Mouse (Mus musculus): ENCODE data around the gene Mrpl52. TPM values are rescaled to one million over a fixed set of nuclear protein-coding genes. Genes with fewer than 3 reads are reported as not detected.

Mrpl52 gene
- polyA plus RNA-seq, 1 experiment from 2014 or later, result 324 TPM

DNA sequence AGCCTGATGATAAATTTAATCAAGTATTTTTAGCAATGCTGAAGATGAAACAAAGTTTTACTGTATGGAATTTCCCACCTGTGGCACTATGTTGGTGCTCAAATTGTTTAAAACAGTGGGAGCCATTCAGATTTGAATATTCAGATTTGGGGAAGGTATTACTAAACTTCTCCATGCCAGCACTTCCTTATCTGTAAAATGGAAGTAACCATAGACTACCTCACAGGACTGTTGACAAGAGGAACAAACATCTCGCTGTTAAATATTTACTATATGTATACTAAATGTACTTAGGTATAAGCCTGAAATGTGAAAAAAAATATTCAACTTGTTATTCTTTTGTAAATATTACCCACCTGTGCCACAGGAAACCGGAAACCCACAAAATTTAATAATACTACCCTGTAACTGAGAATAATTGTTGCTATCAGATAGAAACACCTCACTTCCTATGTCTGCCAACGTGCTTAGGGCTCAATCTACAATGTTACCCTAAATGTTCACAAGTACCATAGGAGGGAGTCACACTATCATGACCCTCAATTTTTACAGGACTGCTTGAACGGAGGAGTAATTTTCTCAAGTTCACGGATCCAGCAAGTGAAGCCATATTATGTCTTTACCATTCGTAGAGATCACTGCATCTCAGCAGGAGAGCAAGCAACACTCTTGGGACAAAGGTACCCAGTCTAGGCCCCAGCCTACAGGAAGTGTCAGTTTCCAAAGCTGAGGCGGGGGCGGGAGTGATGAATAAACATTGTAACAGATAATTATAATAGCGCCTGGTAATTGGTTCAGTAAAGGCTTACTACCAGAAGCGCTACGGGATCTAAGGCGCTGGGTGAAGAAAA, 36.6 kb downstream of the Mrpl52 start:
- Histone ChIP-seq H3K9me3 (ENCODE audit: control insufficient read depth, low read length) (no peaks in the 10 kb centered on the region), H3K9ac (ENCODE audit: low read length) (peak overlapping the region; percentile 81), H3K4me1 (replicated peaks; ENCODE audit: control insufficient read depth, insufficient read depth, low read length) (peaks cover 9% of the 10 kb centered on the region), H3K4me2 (ENCODE audit: low read length) (peak overlapping the region; percentile 61), H3K27ac (ENCODE audit: low read depth) (peak overlapping the region; percentile 28), H3K27me3 (replicated peaks; ENCODE audit: control insufficient read depth, insufficient read depth, low read length) (no peaks in the 10 kb centered on the region), H3K36me3 (ENCODE audit: control insufficient read depth, insufficient read depth, low read length) (peaks cover 19% of the 10 kb centered on the region), H3K4me3 (ENCODE audit: low read depth, low read length) (peak overlapping the region; percentile 88)
- DNase-seq (ENCODE audit: low spot score) (no peak), ATAC-seq (replicated peaks; ENCODE audit: low FRiP score, low TSS enrichment, low read depth) (peak; percentile 54; the same call in 1 of the 2 replicates)
- WGBS, result 14% methylated on average over 12 of the region's 12 CpGs

- Histone ChIP-seq H3K9me3 (ENCODE audit: control insufficient read depth, low read length) (no peaks in the 10 kb centered on the region), H3K27me3 (replicated peaks; ENCODE audit: control insufficient read depth, insufficient read depth, low read length) (no peaks in the 10 kb centered on the region), H3K4me1 (replicated peaks; ENCODE audit: control insufficient read depth, insufficient read depth, low read length) (peaks cover 9% of the 10 kb centered on the region), H3K4me3 (ENCODE audit: low read depth, low read length) (peak within 1 kb of the TSS; percentile 88), H3K36me3 (ENCODE audit: control insufficient read depth, insufficient read depth, low read length) (peaks cover 24% of the 10 kb centered on the region), H3K27ac (ENCODE audit: low read depth) (peak within 1 kb of the TSS; percentile 28), H3K9ac (ENCODE audit: low read length) (peak within 1 kb of the TSS; percentile 81), H3K4me2 (ENCODE audit: low read length) (peak within 1 kb of the TSS; percentile 61)
- 0% methylated on average over 27 of the region's 35 CpGs for whole genome bisulfite sequencing
- ATAC-seq (replicated peaks; ENCODE audit: low FRiP score, low TSS enrichment, low read depth) (peak; percentile 86), DNase-seq (ENCODE audit: low spot score) (peak; percentile 91)
Observed at GRCm38 (mm10) chr14:54463959-54464292, 37.2 kb downstream of the Mrpl52 start, which contains the start of gene Lrp10. TSS of gene Lrp10 (plus strand) at chr14:54464137.

DNA sequence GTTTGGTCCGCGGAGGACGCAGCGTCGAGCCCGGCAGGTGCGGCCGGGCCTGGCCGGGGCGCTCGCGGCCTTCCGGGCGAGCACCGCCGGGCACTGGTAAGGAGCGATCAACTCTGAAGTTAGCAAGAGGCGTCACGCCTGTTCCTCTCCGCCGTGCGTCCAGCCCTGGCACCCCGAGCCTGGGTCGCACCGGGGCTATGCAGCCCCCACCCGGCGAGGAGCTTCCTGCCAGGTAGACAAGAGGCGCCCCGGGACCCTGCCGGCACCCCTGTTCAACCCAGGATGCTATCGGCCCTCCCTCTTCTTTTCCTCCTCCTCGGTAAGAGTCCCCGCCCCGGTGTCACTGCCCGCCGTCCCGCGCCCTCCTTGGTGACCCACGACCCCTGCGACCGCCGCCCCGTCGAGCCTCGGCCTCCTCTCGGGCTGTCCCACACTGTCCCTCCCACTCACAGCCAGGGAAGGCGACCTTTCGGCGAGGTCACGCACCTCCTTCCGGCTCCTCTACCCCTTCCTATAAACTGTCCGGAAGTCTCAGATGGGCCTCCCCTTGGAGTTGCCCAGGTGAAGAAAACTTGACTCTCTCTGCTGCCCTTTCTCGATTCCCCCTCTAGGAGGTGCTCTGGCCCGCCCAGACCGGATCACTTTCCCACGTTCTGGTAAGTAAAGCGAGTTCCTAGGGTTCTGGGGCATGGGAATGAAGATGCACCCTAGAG, 37.7 kb downstream of the Mrpl52 start:
- H3K9ac ChIP-seq (ENCODE audit: low read length), result peak overlapping the region; percentile 81
- ATAC-seq (replicated peaks; ENCODE audit: low FRiP score, low TSS enrichment, low read depth) (peak; percentile 72), DNase-seq (ENCODE audit: low spot score) (peak; percentile 85)
- H3K27ac ChIP-seq (ENCODE audit: low read depth), result peak overlapping the region; percentile 28
- WGBS, result 1% methylated on average over 54 of the region's 57 CpGs
- H3K36me3 ChIP-seq (ENCODE audit: control insufficient read depth, insufficient read depth, low read length), result peaks cover 30% of the 10 kb centered on the region
- H3K4me3 ChIP-seq (ENCODE audit: low read depth, low read length), result peak overlapping the region; percentile 88
- no peaks in the 10 kb centered on the region for H3K27me3 ChIP-seq (replicated peaks; ENCODE audit: control insufficient read depth, insufficient read depth, low read length)
- H3K9me3 ChIP-seq (ENCODE audit: control insufficient read depth, low read length), result no peaks in the 10 kb centered on the region
- peak overlapping the region; percentile 61 for H3K4me2 ChIP-seq (ENCODE audit: low read length)
- peaks cover 9% of the 10 kb centered on the region for H3K4me1 ChIP-seq (replicated peaks; ENCODE audit: control insufficient read depth, insufficient read depth, low read length)

DNA sequence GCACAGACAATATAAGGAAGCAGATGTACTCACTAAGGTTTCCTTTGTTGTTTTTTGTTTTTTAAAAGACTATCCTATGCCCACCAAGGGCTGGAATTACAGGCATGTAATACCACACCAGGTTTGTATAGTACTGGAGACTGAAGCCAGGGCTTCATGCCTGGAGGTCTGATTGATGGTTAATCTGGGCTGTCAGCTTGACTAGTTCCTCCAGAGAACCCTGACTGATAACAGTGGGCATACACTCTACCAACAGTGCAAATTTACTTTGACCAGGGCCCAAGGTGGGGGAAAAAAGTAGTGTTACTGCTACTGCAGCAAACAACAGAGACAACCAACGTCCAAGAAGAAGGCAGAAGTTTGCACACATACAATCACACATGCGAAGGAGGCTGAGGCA, 44.8 kb downstream of the Mrpl52 start:
- no peak overlapping the region for H3K4me2 ChIP-seq (ENCODE audit: low read length)
- WGBS, result 88% methylated on average over 2 of the region's 2 CpGs
- ATAC-seq (replicated peaks; ENCODE audit: low FRiP score, low TSS enrichment, low read depth), result no peak

GRCm38 (mm10) chr14:54472671-54473070, 46.0 kb downstream of the Mrpl52 start:
- no peak overlapping the region for H3K27ac ChIP-seq (ENCODE audit: low read depth)
- H3K9me3 ChIP-seq (ENCODE audit: control insufficient read depth, low read length), result no peaks in the 10 kb centered on the region
- H3K27me3 ChIP-seq (replicated peaks; ENCODE audit: control insufficient read depth, insufficient read depth, low read length), result 0 out of 2 replicates have a peak, but pooled peaks cover 2% of the 10 kb centered on the region
- WGBS, result 52% methylated on average over 5 of the region's 5 CpGs
- H3K4me3 ChIP-seq (ENCODE audit: low read depth, low read length), result no peak overlapping the region
- H3K9ac ChIP-seq (ENCODE audit: low read length), result no peak overlapping the region
- peaks cover 7% of the 10 kb centered on the region; the same call in 1 of the 2 replicates for H3K4me1 ChIP-seq (replicated peaks; ENCODE audit: control insufficient read depth, insufficient read depth, low read length)
- ATAC-seq (replicated peaks; ENCODE audit: low FRiP score, low TSS enrichment, low read depth) (no peak), DNase-seq (ENCODE audit: low spot score) (no peak)
- H3K36me3 ChIP-seq (ENCODE audit: control insufficient read depth, insufficient read depth, low read length), result peaks cover 29% of the 10 kb centered on the region
- no peak overlapping the region for H3K4me2 ChIP-seq (ENCODE audit: low read length)

More for the DNA sequence above, 44.8 kb downstream of the Mrpl52 start:
- no peak overlapping the region for H3K4me3 ChIP-seq (ENCODE audit: low read depth, low read length)
- H3K4me1 ChIP-seq (replicated peaks; ENCODE audit: control insufficient read depth, insufficient read depth, low read length), result peaks cover 5% of the 10 kb centered on the region; the same call in 1 of the 2 replicates
- no peak for DNase-seq (ENCODE audit: low spot score)
- H3K27ac ChIP-seq (ENCODE audit: low read depth), result no peak overlapping the region
- peaks cover 41% of the 10 kb centered on the region for H3K36me3 ChIP-seq (ENCODE audit: control insufficient read depth, insufficient read depth, low read length)
- H3K9me3 ChIP-seq (ENCODE audit: control insufficient read depth, low read length), result no peaks in the 10 kb centered on the region
- H3K27me3 ChIP-seq (replicated peaks; ENCODE audit: control insufficient read depth, insufficient read depth, low read length), result no peaks in the 10 kb centered on the region
- H3K9ac ChIP-seq (ENCODE audit: low read length), result no peak overlapping the region

DNA sequence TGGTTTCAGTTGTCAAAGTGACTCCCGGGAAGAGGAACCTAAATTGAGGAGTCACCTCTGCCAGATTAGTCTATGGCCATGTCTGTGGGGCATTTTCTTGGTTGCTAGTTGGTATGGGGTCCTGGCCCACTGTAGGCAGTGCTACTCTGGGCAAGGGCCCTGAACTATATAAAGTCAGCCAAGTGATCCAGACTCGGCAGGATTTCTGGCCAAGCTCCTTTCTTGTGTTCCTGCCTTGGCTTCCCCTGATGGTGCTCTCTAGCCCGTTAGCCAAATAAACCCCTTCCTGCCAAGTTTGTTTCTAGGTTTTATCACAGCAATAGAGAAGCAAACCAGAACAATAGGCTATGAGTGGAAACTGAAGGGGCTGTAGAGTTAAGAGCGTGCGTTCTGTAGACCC, 48.0 kb downstream of the Mrpl52 start:
- Histone ChIP-seq H3K4me3 (ENCODE audit: low read depth, low read length) (no peak overlapping the region), H3K4me1 (replicated peaks; ENCODE audit: control insufficient read depth, insufficient read depth, low read length) (peaks cover 10% of the 10 kb centered on the region; the same call in 1 of the 2 replicates), H3K9ac (ENCODE audit: low read length) (no peak overlapping the region), H3K4me2 (ENCODE audit: low read length) (no peak overlapping the region), H3K27me3 (replicated peaks; ENCODE audit: control insufficient read depth, insufficient read depth, low read length) (peaks cover 23% of the 10 kb centered on the region), H3K36me3 (ENCODE audit: control insufficient read depth, insufficient read depth, low read length) (peaks cover 8% of the 10 kb centered on the region), H3K9me3 (ENCODE audit: control insufficient read depth, low read length) (no peaks in the 10 kb centered on the region), H3K27ac (ENCODE audit: low read depth) (no peak overlapping the region)
- DNase-seq (ENCODE audit: low spot score) (no peak), ATAC-seq (replicated peaks; ENCODE audit: low FRiP score, low TSS enrichment, low read depth) (no peak)
- 85% methylated on average over 5 of the region's 5 CpGs for WGBS

DNA sequence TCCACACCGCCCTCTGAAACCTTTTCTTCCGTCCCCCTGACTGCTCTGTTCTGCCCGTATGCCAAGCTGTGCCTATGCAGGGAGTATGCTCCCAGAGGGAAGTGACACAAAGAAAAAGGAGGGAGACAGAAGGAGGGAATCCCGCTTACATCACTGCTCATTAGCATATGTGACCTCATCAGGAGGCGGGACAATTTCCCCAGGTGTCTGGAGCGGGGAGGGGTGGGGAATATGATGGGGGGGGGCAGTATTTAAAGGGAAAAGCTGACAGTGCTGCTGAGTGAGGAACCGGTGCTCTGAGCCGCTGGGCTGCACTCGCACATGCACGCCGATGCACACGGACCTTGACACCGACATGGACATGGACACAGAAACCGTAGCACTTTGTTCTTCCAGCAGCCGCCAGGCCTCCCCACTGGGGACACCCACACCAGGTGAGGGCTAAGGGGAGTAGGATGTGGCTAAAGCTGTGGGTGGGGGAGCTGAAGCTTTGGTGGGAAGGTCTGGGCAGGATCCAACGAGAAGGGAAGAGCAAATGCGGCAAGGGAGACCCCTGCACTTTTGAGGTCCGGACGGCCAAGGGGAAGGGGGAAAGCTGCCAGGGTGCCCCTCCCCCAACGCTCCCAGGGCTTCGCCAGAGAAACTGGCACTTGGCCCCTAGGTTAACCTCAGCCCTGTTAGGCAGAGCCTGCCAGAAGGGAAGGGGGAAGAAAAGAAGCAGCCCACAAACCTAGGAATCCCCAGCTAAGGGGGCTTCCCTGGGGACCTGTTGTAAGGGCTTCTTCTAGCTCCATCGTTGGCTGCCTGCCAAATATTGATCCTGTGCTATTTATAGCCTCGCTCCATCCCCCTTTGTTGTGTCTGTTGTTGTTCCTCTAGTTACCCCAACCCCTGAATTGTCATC, 49.5 kb downstream of the Mrpl52 start, which contains the start of gene Rem2:
Gene Rem2 (plus strand): TSS at position 160 of the 904 bp plus-strand sequence.
- Histone ChIP-seq H3K4me3 (ENCODE audit: low read depth, low read length) (peak within 1 kb of the TSS; percentile 42), H3K4me1 (replicated peaks; ENCODE audit: control insufficient read depth, insufficient read depth, low read length) (peaks cover 10% of the 10 kb centered on the region; the same call in 1 of the 2 replicates), H3K9ac (ENCODE audit: low read length) (peak within 1 kb of the TSS; percentile 23), H3K27me3 (replicated peaks; ENCODE audit: control insufficient read depth, insufficient read depth, low read length) (peaks cover 26% of the 10 kb centered on the region), H3K36me3 (ENCODE audit: control insufficient read depth, insufficient read depth, low read length) (no peaks in the 10 kb centered on the region), H3K9me3 (ENCODE audit: control insufficient read depth, low read length) (no peaks in the 10 kb centered on the region), H3K4me2 (ENCODE audit: low read length) (peak within 1 kb of the TSS; percentile 73), H3K27ac (ENCODE audit: low read depth) (no peak within 1 kb of the TSS)
- WGBS, result 1% methylated on average over 23 of the region's 23 CpGs
- ATAC-seq (replicated peaks; ENCODE audit: low FRiP score, low TSS enrichment, low read depth), result peak; percentile 70
- peak; percentile 80 for DNase-seq (ENCODE audit: low spot score)

Measured in intestine, embryonic 14.5 days (tissue).